Mouse (Mus musculus): ENCODE results near the gene Tcea3.

Gene Tcea3

GRCm38 (mm10) chr4:136282621-136283480 lies 35.3 kb downstream of the Tcea3 start:
- DNase-seq, result no peak

- DNase-seq, result peak in 1 of 2 experiments; percentile 30
These were observed 36.3 kb downstream of the Tcea3 start for GRCm38 (mm10) chr4:136283783-136284182.

GRCm38 (mm10) chr4:136284455-136284854 lies 36.9 kb downstream of the Tcea3 start, which contains the start of gene Zfp46:
TSS of gene Zfp46 (plus strand) at chr4:136284683.
- peak; percentile 69 to 72 for DNase-seq

- peak; percentile 16 to 55 for DNase-seq
These were observed 37.4 kb downstream of the Tcea3 start for GRCm38 (mm10) chr4:136284891-136285290.

- DNase-seq, result peak; percentile 92 to 98
These were observed 37.9 kb downstream of the Tcea3 start for GRCm38 (mm10) chr4:136285348-136285810.

- peak; percentile 96 to 97 for DNase-seq
These were observed 38.4 kb downstream of the Tcea3 start for GRCm38 (mm10) chr4:136285811-136286371.

GRCm38 (mm10) chr4:136289918-136290780 lies 42.6 kb downstream of the Tcea3 start:
- no peak for DNase-seq

- DNase-seq, result no peak
These were observed 43.5 kb downstream of the Tcea3 start for GRCm38 (mm10) chr4:136290781-136291595.

GRCm38 (mm10) chr4:136291692-136292091 lies 44.2 kb downstream of the Tcea3 start:
- DNase-seq, result no peak

GRCm38 (mm10) chr4:136295941-136296340 lies 48.4 kb downstream of the Tcea3 start:
- no peak for DNase-seq

- no peak for DNase-seq
These were observed 54.9 kb downstream of the Tcea3 start for GRCm38 (mm10) chr4:136302462-136302861.

- no peak for DNase-seq
These were observed 56.7 kb downstream of the Tcea3 start for GRCm38 (mm10) chr4:136304181-136304580.

- DNase-seq, result no peak
These were observed 60.8 kb downstream of the Tcea3 start for GRCm38 (mm10) chr4:136308355-136308754.

- DNase-seq, result peak; percentile 26
These were observed 62.3 kb downstream of the Tcea3 start for GRCm38 (mm10) chr4:136309780-136310179.

- peak; percentile 99 for DNase-seq
These were observed 62.9 kb downstream of the Tcea3 start, which contains the start of gene Hnrnpr for GRCm38 (mm10) chr4:136310229-136311041. TSS of gene Hnrnpr (plus strand) at chr4:136310942.

- DNase-seq, result peak; percentile 52 to 67
These were observed 63.8 kb downstream of the Tcea3 start for GRCm38 (mm10) chr4:136311042-136311999.

GRCm38 (mm10) chr4:136312616-136313015 lies 65.1 kb downstream of the Tcea3 start:
- no peak for DNase-seq

GRCm38 (mm10) chr4:136317667-136318066 lies 70.1 kb downstream of the Tcea3 start:
- DNase-seq, result no peak

GRCm38 (mm10) chr4:136320016-136320415 lies 72.5 kb downstream of the Tcea3 start:
- no peak for DNase-seq

GRCm38 (mm10) chr4:136324226-136324625 lies 76.7 kb downstream of the Tcea3 start:
- DNase-seq, result peak; percentile 15 to 18
